Mouse (Mus musculus): ENCODE measurements around the gene Mpped1. TPM values are rescaled to one million over a fixed set of nuclear protein-coding genes. Genes with fewer than 3 reads are reported as not detected.
A peak's percentile ranks its signal among the peaks of the same experiment; 100 is the strongest.

Gene Mpped1
- polyA plus RNA-seq, 1 experiment from 2014 or later = 31.7 TPM

GRCm38 (mm10) chr15:83796924-83797323 lies 17.7 kb downstream of the Mpped1 start:
- 53% methylated on average over 7 of the region's 7 CpGs for WGBS
- no peaks in the 10 kb centered on the region for H3K27me3 ChIP-seq (replicated peaks)
- H3K9ac ChIP-seq (replicated peaks) = no peak overlapping the region
- H3K4me1 ChIP-seq = peaks cover 30% of the 10 kb centered on the region
- no peaks in the 10 kb centered on the region for H3K36me3 ChIP-seq
- peak overlapping the region; percentile 37 for H3K27ac ChIP-seq (replicated peaks)
- H3K4me3 ChIP-seq (replicated peaks) = no peak overlapping the region
- H3K9me3 ChIP-seq (replicated peaks) = no peaks in the 10 kb centered on the region
- ATAC-seq (ENCODE audit: low FRiP score) = no peak
- H3K4me2 ChIP-seq = no peak overlapping the region

- ATAC-seq (ENCODE audit: low FRiP score) = no peak
- Histone ChIP-seq H3K27me3 (replicated peaks) (no peaks in the 10 kb centered on the region), H3K36me3 (no peaks in the 10 kb centered on the region), H3K9ac (replicated peaks) (no peak overlapping the region), H3K27ac (replicated peaks) (no peak overlapping the region), H3K4me2 (no peak overlapping the region), H3K4me1 (peaks cover 30% of the 10 kb centered on the region), H3K4me3 (replicated peaks) (no peak overlapping the region), H3K9me3 (replicated peaks) (no peaks in the 10 kb centered on the region)
- WGBS = 79% methylated on average over 11 of the region's 11 CpGs
Measured at GRCm38 (mm10) chr15:83798964-83799363, 19.7 kb downstream of the Mpped1 start.

- Histone ChIP-seq H3K9me3 (replicated peaks) (no peaks in the 10 kb centered on the region), H3K27me3 (replicated peaks) (no peaks in the 10 kb centered on the region), H3K36me3 (no peaks in the 10 kb centered on the region), H3K9ac (replicated peaks) (no peak overlapping the region), H3K27ac (replicated peaks) (no peak overlapping the region), H3K4me3 (replicated peaks) (no peak overlapping the region), H3K4me2 (no peak overlapping the region), H3K4me1 (peaks cover 23% of the 10 kb centered on the region)
- WGBS = 53% methylated on average over 5 of the region's 5 CpGs
- ATAC-seq (ENCODE audit: low FRiP score) = no peak
Measured at GRCm38 (mm10) chr15:83801011-83801410, 21.7 kb downstream of the Mpped1 start.

- no peaks in the 10 kb centered on the region for H3K4me1 ChIP-seq
- no peak overlapping the region for H3K9ac ChIP-seq (replicated peaks)
- no peak overlapping the region for H3K27ac ChIP-seq (replicated peaks)
- no peaks in the 10 kb centered on the region for H3K9me3 ChIP-seq (replicated peaks)
- no peak overlapping the region for H3K4me2 ChIP-seq
- ATAC-seq (ENCODE audit: low FRiP score) = no peak
- WGBS = 87% methylated on average over 6 of the region's 6 CpGs
- no peak overlapping the region for H3K4me3 ChIP-seq (replicated peaks)
- H3K36me3 ChIP-seq = no peaks in the 10 kb centered on the region
- H3K27me3 ChIP-seq (replicated peaks) = no peaks in the 10 kb centered on the region
Measured at GRCm38 (mm10) chr15:83814106-83814505, 34.8 kb downstream of the Mpped1 start.

GRCm38 (mm10) chr15:83828011-83828410 lies 48.7 kb downstream of the Mpped1 start:
- H3K9me3 ChIP-seq (replicated peaks) = no peaks in the 10 kb centered on the region

GRCm38 (mm10) chr15:83829226-83829625 lies 50.0 kb downstream of the Mpped1 start:
- Histone ChIP-seq H3K36me3 (no peaks in the 10 kb centered on the region), H3K9me3 (replicated peaks) (no peaks in the 10 kb centered on the region), H3K4me1 (peaks cover 15% of the 10 kb centered on the region), H3K4me2 (no peak overlapping the region), H3K27me3 (replicated peaks) (no peaks in the 10 kb centered on the region), H3K27ac (replicated peaks) (peak overlapping the region; percentile 56), H3K4me3 (replicated peaks) (no peak overlapping the region), H3K9ac (replicated peaks) (no peak overlapping the region)
- peak; percentile 55 for ATAC-seq (ENCODE audit: low FRiP score)
- 37% methylated on average over 13 of the region's 13 CpGs for WGBS

More at GRCm38 (mm10) chr15:83828011-83828410, 48.7 kb downstream of the Mpped1 start:
- no peaks in the 10 kb centered on the region for H3K36me3 ChIP-seq
- no peak overlapping the region for H3K4me3 ChIP-seq (replicated peaks)
- H3K27me3 ChIP-seq (replicated peaks) = no peaks in the 10 kb centered on the region
- no peak overlapping the region for H3K27ac ChIP-seq (replicated peaks)
- WGBS = 76% methylated on average over 8 of the region's 8 CpGs
- H3K9ac ChIP-seq (replicated peaks) = no peak overlapping the region
- H3K4me1 ChIP-seq = peaks cover 15% of the 10 kb centered on the region
- ATAC-seq (ENCODE audit: low FRiP score) = no peak
- H3K4me2 ChIP-seq = no peak overlapping the region

GRCm38 (mm10) chr15:83832265-83832664 lies 53.0 kb downstream of the Mpped1 start:
- H3K4me2 ChIP-seq = no peak overlapping the region
- H3K27me3 ChIP-seq (replicated peaks) = no peaks in the 10 kb centered on the region
- H3K27ac ChIP-seq (replicated peaks) = no peak overlapping the region
- H3K4me1 ChIP-seq = peaks cover 15% of the 10 kb centered on the region
- no peak overlapping the region for H3K9ac ChIP-seq (replicated peaks)
- H3K9me3 ChIP-seq (replicated peaks) = no peaks in the 10 kb centered on the region
- no peaks in the 10 kb centered on the region for H3K36me3 ChIP-seq
- H3K4me3 ChIP-seq (replicated peaks) = no peak overlapping the region
- ATAC-seq (ENCODE audit: low FRiP score) = no peak
- 57% methylated on average over 6 of the region's 6 CpGs for WGBS

- Histone ChIP-seq H3K4me2 (no peak overlapping the region), H3K36me3 (no peaks in the 10 kb centered on the region), H3K27ac (replicated peaks) (no peak overlapping the region), H3K4me1 (peaks cover 33% of the 10 kb centered on the region), H3K9me3 (replicated peaks) (no peaks in the 10 kb centered on the region), H3K27me3 (replicated peaks) (no peaks in the 10 kb centered on the region), H3K9ac (replicated peaks) (no peak overlapping the region), H3K4me3 (replicated peaks) (no peak overlapping the region)
- WGBS = 76% methylated on average over 10 of the region's 10 CpGs
- ATAC-seq (ENCODE audit: low FRiP score) = no peak
Measured at GRCm38 (mm10) chr15:83840950-83841719, 61.9 kb downstream of the Mpped1 start.

GRCm38 (mm10) chr15:83842419-83842818 lies 63.2 kb downstream of the Mpped1 start:
- H3K27me3 ChIP-seq (replicated peaks) = no peaks in the 10 kb centered on the region
- H3K9ac ChIP-seq (replicated peaks) = no peak overlapping the region
- no peak overlapping the region for H3K27ac ChIP-seq (replicated peaks)
- peaks cover 46% of the 10 kb centered on the region for H3K4me1 ChIP-seq
- no peaks in the 10 kb centered on the region for H3K9me3 ChIP-seq (replicated peaks)
- no peak overlapping the region for H3K4me3 ChIP-seq (replicated peaks)
- 77% methylated on average over 12 of the region's 12 CpGs for WGBS
- ATAC-seq (ENCODE audit: low FRiP score) = no peak
- no peaks in the 10 kb centered on the region for H3K36me3 ChIP-seq
- no peak overlapping the region for H3K4me2 ChIP-seq

GRCm38 (mm10) chr15:83842915-83843789 lies 63.9 kb downstream of the Mpped1 start:
- no peak for ATAC-seq (ENCODE audit: low FRiP score)
- 0 out of 2 replicates have a peak overlapping the region, but pooled peaks have one; percentile 37 for H3K27ac ChIP-seq (replicated peaks)
- peaks cover 53% of the 10 kb centered on the region for H3K4me1 ChIP-seq
- H3K9ac ChIP-seq (replicated peaks) = no peak overlapping the region
- no peak overlapping the region for H3K4me2 ChIP-seq
- no peaks in the 10 kb centered on the region for H3K9me3 ChIP-seq (replicated peaks)
- no peak overlapping the region for H3K4me3 ChIP-seq (replicated peaks)
- no peaks in the 10 kb centered on the region for H3K27me3 ChIP-seq (replicated peaks)
- 30% methylated on average over 22 of the region's 22 CpGs for WGBS
- H3K36me3 ChIP-seq = no peaks in the 10 kb centered on the region

- Histone ChIP-seq H3K27me3 (replicated peaks) (no peaks in the 10 kb centered on the region), H3K4me3 (replicated peaks) (no peak overlapping the region), H3K4me1 (peaks cover 63% of the 10 kb centered on the region), H3K27ac (replicated peaks) (no peak overlapping the region), H3K9me3 (replicated peaks) (no peaks in the 10 kb centered on the region), H3K36me3 (no peaks in the 10 kb centered on the region), H3K9ac (replicated peaks) (no peak overlapping the region; the same call in 1 of the 2 replicates), H3K4me2 (peak overlapping the region; percentile 20; the same call in 1 of the 2 replicates)
- peak; percentile 36; the same call in 1 of the 2 replicates for ATAC-seq (ENCODE audit: low FRiP score)
- 26% methylated on average over 11 of the region's 11 CpGs for WGBS
Measured at GRCm38 (mm10) chr15:83845734-83846133, 66.5 kb downstream of the Mpped1 start.
